Mouse (Mus musculus): ENCODE measurements around the gene Gmeb1. TPM values are rescaled to one million over a fixed set of nuclear protein-coding genes. Genes with fewer than 3 reads are reported as not detected.

Gmeb1 gene
- polyA plus RNA-seq, 1 experiment: 23.8 TPM

DNA sequence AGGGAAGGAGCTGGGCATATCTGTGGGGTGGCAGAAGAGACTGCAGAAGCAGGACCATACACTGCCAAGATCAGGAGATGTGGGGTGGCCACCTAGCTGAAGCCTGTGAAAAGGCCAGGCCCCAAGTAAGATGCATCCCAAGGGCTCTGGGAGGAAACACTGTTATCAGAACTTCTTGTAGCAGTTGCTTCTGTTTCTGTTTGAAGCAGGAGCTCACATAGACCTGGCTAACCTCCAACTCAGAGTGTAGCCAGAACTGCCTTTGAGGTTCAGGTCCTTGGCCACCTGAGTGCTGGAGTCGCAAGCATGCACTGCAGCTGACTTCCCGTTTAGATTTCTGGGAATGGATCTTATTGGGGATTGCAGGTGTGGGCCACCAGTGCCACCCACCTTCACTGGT, 43.6 kb downstream of the Gmeb1 start:
- Histone ChIP-seq H3K9ac (ENCODE audit: low read depth, poor library complexity, severe bottlenecking) (no peak overlapping the region), H3K27ac (ENCODE audit: insufficient read depth, low read length) (no peak overlapping the region)

GRCm38 (mm10) chr4:132216602-132217001, 44.8 kb downstream of the Gmeb1 start:
- H3K4me1 ChIP-seq (ENCODE audit: control insufficient read depth, insufficient read depth, low read length): no peaks in the 10 kb centered on the region
- H3K27me3 ChIP-seq (ENCODE audit: control insufficient read depth, insufficient read depth, low read length, poor library complexity, severe bottlenecking): no peaks in the 10 kb centered on the region
- H3K27ac ChIP-seq (ENCODE audit: insufficient read depth, low read length): no peak overlapping the region
- no peak overlapping the region for H3K4me3 ChIP-seq (ENCODE audit: low read depth, low read length)
- H3K9ac ChIP-seq (ENCODE audit: low read depth, poor library complexity, severe bottlenecking): no peak overlapping the region
- H3K9me3 ChIP-seq (replicated peaks; ENCODE audit: control insufficient read depth, insufficient read depth, low read length, poor library complexity, severe bottlenecking): no peaks in the 10 kb centered on the region
- no peaks in the 10 kb centered on the region for H3K36me3 ChIP-seq (ENCODE audit: control insufficient read depth, insufficient read depth, low read length, poor library complexity, severe bottlenecking)
- TF ChIP-seq CTCF (IDR thresholded peaks at IDR 0.05; ENCODE audit: low read depth, low read length) (no peak), POLR2A (IDR thresholded peaks at IDR 0.05; ENCODE audit: insufficient read depth, low read length) (no peak), EP300 (IDR thresholded peaks at IDR 0.05; ENCODE audit: insufficient read depth, low read depth, low read length) (no peak)

More for the DNA sequence above, 43.6 kb downstream of the Gmeb1 start:
- Histone ChIP-seq H3K4me3 (ENCODE audit: low read depth, low read length) (no peak overlapping the region), H3K4me1 (ENCODE audit: control insufficient read depth, insufficient read depth, low read length) (no peaks in the 10 kb centered on the region), H3K36me3 (ENCODE audit: control insufficient read depth, insufficient read depth, low read length, poor library complexity, severe bottlenecking) (no peaks in the 10 kb centered on the region), H3K9me3 (replicated peaks; ENCODE audit: control insufficient read depth, insufficient read depth, low read length, poor library complexity, severe bottlenecking) (no peaks in the 10 kb centered on the region), H3K27me3 (ENCODE audit: control insufficient read depth, insufficient read depth, low read length, poor library complexity, severe bottlenecking) (no peaks in the 10 kb centered on the region)
- TF ChIP-seq EP300 (IDR thresholded peaks at IDR 0.05; ENCODE audit: insufficient read depth, low read depth, low read length): no peak
- TF ChIP-seq POLR2A (IDR thresholded peaks at IDR 0.05; ENCODE audit: insufficient read depth, low read length): no peak
- no peak for TF ChIP-seq CTCF (IDR thresholded peaks at IDR 0.05; ENCODE audit: low read depth, low read length)

GRCm38 (mm10) chr4:132214847-132215246, 46.6 kb downstream of the Gmeb1 start:
- Histone ChIP-seq H3K27ac (ENCODE audit: insufficient read depth, low read length) (no peak overlapping the region), H3K4me3 (ENCODE audit: low read depth, low read length) (no peak overlapping the region), H3K9ac (ENCODE audit: low read depth, poor library complexity, severe bottlenecking) (no peak overlapping the region), H3K27me3 (ENCODE audit: control insufficient read depth, insufficient read depth, low read length, poor library complexity, severe bottlenecking) (no peaks in the 10 kb centered on the region), H3K4me1 (ENCODE audit: control insufficient read depth, insufficient read depth, low read length) (peaks cover 3% of the 10 kb centered on the region), H3K36me3 (ENCODE audit: control insufficient read depth, insufficient read depth, low read length, poor library complexity, severe bottlenecking) (peaks cover 7% of the 10 kb centered on the region), H3K9me3 (replicated peaks; ENCODE audit: control insufficient read depth, insufficient read depth, low read length, poor library complexity, severe bottlenecking) (no peaks in the 10 kb centered on the region)
- TF ChIP-seq CTCF (IDR thresholded peaks at IDR 0.05; ENCODE audit: low read depth, low read length) (no peak), EP300 (IDR thresholded peaks at IDR 0.05; ENCODE audit: insufficient read depth, low read depth, low read length) (no peak), POLR2A (IDR thresholded peaks at IDR 0.05; ENCODE audit: insufficient read depth, low read length) (no peak)

DNA sequence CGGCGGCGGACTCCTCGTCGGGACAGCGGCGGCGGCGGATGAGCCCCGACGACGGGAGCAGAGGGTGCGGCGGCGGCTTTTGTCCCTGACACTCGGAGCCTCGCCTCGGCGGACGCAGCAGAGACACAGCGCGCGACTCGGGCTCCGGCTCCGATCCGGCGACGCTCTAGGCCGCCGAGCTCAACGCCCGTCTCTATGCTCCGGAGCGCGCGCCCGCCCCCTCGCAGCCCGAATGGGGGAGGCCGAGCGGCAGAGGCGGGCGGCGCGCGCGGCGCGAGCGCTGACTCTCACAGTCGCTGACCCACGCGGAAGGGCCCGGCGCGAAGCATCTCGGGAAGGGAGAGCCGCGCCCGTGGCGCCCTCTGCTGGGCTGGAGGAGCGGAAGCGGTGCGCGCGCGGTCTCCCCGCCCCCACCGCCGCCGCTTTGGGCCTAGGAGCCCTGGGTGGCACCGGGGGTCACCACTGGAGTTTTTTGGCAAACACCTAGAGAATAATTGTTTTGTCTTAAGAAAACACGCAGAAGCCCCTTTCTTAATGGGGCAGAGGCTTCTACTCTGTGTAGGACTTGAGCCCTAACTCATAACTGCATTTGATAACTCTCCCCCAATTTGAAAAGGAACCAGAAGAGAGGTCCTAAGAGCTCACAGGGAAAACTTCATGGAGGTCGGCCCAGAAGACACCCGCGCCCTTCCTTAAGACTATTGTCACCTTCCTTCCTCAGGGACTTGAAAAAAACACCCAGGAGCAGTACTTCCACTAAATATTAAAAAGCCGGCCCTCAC, 49.3 kb downstream of the Gmeb1 start, which contains the start of gene Ythdf2:
TSS of gene Ythdf2 (minus strand) at position 351 of the 782 bp plus-strand sequence.
- peaks cover 26% of the 10 kb centered on the region for H3K36me3 ChIP-seq (ENCODE audit: control insufficient read depth, insufficient read depth, low read length, poor library complexity, severe bottlenecking)
- peak within 1 kb of the TSS; percentile 53 for H3K27ac ChIP-seq (ENCODE audit: insufficient read depth, low read length)
- H3K9me3 ChIP-seq (replicated peaks; ENCODE audit: control insufficient read depth, insufficient read depth, low read length, poor library complexity, severe bottlenecking): no peaks in the 10 kb centered on the region
- peaks cover 3% of the 10 kb centered on the region for H3K4me1 ChIP-seq (ENCODE audit: control insufficient read depth, insufficient read depth, low read length)
- no peaks in the 10 kb centered on the region for H3K27me3 ChIP-seq (ENCODE audit: control insufficient read depth, insufficient read depth, low read length, poor library complexity, severe bottlenecking)
- H3K9ac ChIP-seq (ENCODE audit: low read depth, poor library complexity, severe bottlenecking): peak within 1 kb of the TSS; percentile 99
- H3K4me3 ChIP-seq (ENCODE audit: low read depth, low read length): peak within 1 kb of the TSS; percentile 92
- TF ChIP-seq CTCF (IDR thresholded peaks at IDR 0.05; ENCODE audit: low read depth, low read length): peak; percentile 54
- no peak for TF ChIP-seq POLR2A (IDR thresholded peaks at IDR 0.05; ENCODE audit: insufficient read depth, low read length)
- TF ChIP-seq EP300 (IDR thresholded peaks at IDR 0.05; ENCODE audit: insufficient read depth, low read depth, low read length): 0 out of 2 replicates have a peak, but pooled peaks have one; percentile 37

DNA sequence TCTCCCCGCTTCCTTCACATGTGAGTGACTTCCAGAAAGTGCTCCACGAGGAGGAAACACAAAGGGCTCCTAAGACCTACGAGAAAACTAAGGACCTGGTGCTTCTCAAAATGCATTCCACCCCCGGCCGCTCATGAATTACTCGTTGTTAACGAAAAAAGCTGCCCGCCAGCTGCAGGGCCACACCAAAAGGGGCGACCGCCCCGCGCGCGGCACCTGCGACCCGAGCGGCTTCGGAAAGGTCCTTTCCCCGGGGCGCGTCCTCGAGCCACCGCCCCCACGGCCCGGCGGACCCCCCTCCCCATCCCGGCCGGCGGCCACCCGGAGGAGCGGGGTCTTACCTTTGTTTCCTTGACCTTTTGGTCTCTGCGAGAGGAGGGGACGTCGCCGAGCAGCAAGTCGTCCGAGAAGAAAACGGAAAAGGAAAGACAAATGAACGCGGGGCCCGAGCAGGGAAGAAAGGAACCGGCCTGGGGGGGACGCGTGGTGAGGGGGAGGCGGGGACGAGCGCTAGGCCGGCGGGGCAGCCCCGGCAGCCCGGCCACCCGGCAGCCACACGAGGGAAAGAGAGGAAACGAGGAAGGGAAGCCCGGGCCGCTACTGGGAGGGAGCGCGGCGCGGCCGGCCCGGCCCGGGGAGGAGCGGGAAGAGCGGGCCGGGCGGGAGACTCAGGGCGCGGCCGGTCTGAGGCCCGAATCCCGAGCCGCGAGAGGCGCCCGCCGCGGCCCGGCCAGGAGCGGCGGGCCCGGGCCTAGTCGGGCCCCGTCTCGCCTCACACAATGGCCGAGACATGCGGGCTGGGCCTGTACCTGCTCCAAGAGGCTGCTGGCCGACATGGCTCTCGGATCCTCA, 50.1 kb downstream of the Gmeb1 start:
- Histone ChIP-seq H3K9ac (ENCODE audit: low read depth, poor library complexity, severe bottlenecking) (peak overlapping the region; percentile 99), H3K27me3 (ENCODE audit: control insufficient read depth, insufficient read depth, low read length, poor library complexity, severe bottlenecking) (no peaks in the 10 kb centered on the region), H3K4me1 (ENCODE audit: control insufficient read depth, insufficient read depth, low read length) (peaks cover 3% of the 10 kb centered on the region), H3K36me3 (ENCODE audit: control insufficient read depth, insufficient read depth, low read length, poor library complexity, severe bottlenecking) (peaks cover 34% of the 10 kb centered on the region), H3K4me3 (ENCODE audit: low read depth, low read length) (peak overlapping the region; percentile 92), H3K27ac (ENCODE audit: insufficient read depth, low read length) (peak overlapping the region; percentile 60), H3K9me3 (replicated peaks; ENCODE audit: control insufficient read depth, insufficient read depth, low read length, poor library complexity, severe bottlenecking) (no peaks in the 10 kb centered on the region)
- TF ChIP-seq POLR2A (IDR thresholded peaks at IDR 0.05; ENCODE audit: insufficient read depth, low read length) (no peak), EP300 (IDR thresholded peaks at IDR 0.05; ENCODE audit: insufficient read depth, low read depth, low read length) (no peak), CTCF (IDR thresholded peaks at IDR 0.05; ENCODE audit: low read depth, low read length) (no peak)

Measured in ES-Bruce4 (cell line).